Mouse (Mus musculus): ENCODE measurements at regions not wholly inside any gene's neighbourhood (a gene's known extent, or its start where the extent isn't known, plus 50 kb on each side); places are given as distances from the start of the nearest gene placed in this dataset.

GRCm38 (mm10) chr9:85452196-85452857 is 125.2 kb upstream of the Tent5a start:
- ATAC-seq (ENCODE audit: low TSS enrichment) = no peak

DNA sequence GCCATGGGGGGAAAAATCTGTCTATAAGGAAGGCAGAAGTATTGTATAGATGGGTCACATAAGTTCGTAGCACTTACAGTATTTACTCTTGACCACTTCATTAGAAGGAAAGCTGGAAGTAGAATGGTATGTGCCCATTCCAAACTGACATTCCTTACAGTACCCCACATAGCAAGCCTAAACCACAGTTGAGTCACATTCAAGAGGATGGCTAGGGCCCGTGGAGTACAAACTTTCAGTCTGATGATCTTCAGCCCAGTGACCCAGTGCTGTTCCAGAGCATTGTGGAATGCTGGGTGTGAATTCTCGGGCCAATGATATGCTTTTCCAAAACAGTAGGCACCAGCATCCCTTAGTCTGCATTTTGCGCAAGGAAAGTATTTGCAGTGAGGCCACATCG is 124.2 kb upstream of the Tent5a start:
- ATAC-seq (ENCODE audit: low TSS enrichment) = no peak

- no peak for ATAC-seq (ENCODE audit: low TSS enrichment)
Measured at GRCm38 (mm10) chr9:85450877-85451276, 123.7 kb upstream of the Tent5a start.

GRCm38 (mm10) chr9:85449493-85449892 is 122.3 kb upstream of the Tent5a start:
- no peak for ATAC-seq (ENCODE audit: low TSS enrichment)

GRCm38 (mm10) chr9:85442761-85443505 is 115.8 kb upstream of the Tent5a start:
- ATAC-seq (ENCODE audit: low TSS enrichment) = no peak

DNA sequence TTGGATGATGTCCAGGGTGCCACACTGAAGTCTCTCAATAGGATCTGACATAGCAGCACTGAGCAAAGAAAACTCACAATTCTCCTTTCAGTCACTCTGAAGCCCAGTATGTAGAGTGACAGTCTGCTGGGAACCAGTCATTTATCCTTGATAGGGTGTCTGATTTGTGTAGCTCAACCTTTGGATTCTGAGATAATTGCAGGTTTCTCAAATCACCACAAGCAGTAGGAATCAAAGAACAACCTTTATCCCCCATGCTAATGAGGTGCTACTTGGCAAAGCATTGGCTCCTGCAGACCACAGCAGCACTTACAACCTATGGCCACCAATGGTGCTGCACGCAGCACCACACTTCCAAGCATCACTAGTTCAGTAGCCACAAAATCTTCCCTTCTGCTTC is 112.5 kb upstream of the Tent5a start:
- ATAC-seq (ENCODE audit: low TSS enrichment) = no peak

- ATAC-seq (ENCODE audit: low TSS enrichment) = no peak
Measured at GRCm38 (mm10) chr9:85432220-85432619, 105.1 kb upstream of the Tent5a start.

DNA sequence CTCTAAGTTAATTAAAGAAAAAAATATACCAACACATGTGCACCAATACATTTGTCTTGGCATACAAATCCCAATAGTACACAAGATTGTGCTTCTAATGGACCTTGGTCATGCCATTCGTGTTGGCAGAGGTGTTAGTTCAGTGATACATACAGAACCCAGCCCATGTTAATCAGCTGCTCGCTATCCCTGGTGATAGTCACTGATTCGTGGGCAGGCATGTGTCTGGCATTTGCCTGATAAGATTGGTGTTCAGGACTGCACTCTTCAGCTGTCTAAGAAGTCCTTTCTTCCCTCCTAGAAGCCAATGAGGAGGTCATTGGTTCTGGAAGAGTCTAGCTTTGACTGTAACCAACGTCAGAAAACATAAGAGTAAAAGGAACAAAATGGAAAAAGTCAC is 99.7 kb upstream of the Tent5a start:
- ATAC-seq (ENCODE audit: low TSS enrichment) = no peak

DNA sequence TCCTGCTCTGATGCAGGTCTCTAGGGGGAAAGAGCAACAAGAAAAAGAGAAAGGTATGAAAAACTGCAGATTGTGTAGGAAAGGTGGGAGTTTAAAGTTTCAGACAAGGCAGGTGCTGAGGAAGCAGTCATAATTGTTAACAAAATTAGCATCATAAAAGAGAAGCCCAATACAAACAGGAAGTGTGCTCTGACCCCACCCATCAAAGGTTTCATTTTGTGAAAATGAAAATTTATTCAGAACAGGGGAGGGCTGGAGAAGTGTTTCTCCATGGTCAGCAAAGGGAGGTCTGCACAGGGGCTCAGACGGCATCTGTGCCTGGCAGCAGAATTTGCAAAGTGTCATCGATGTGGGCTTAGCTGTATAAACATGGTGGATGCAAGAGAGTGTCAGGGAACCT is 96.8 kb upstream of the Tent5a start:
- ATAC-seq (ENCODE audit: low TSS enrichment) = no peak

- no peak for ATAC-seq (ENCODE audit: low TSS enrichment)
Measured at GRCm38 (mm10) chr9:85414391-85414790, 87.2 kb upstream of the Tent5a start.

GRCm38 (mm10) chr9:85413813-85414212 is 86.7 kb upstream of the Tent5a start:
- ATAC-seq (ENCODE audit: low TSS enrichment) = no peak

DNA sequence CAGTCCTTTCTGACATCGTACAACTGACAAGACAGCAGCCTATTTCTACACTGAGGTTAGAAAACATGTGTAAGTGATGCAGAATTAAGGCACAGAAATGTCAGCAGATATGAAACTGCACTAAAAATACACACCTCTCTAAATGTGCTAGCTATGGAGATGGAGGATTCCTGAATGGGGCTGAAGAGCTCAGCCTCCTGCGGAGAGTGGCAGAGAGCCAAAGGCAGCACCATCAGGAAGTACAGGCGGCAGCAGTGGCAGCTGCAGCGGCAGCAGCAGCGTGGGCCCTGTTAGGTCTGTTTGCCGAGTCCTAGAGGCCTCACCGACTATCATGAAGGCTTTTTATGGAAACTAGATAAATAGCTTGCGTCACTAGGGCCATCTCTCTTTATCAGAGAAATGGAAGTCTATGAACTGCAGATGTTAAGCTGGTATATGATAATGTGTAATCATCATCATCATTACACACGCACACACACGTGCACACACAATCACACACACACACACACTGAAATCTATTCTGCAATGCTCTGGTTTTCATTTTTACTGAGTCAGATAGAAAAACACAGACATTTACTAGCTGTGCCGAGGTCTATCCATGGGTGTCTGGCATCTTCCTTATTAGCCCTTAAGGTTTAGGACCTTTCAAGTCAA is 83.6 kb upstream of the Tent5a start:
- ATAC-seq (ENCODE audit: low TSS enrichment) = peak; percentile 96

GRCm38 (mm10) chr9:85409974-85410506 is 82.9 kb upstream of the Tent5a start:
- ATAC-seq (ENCODE audit: low TSS enrichment) = no peak

- ATAC-seq (ENCODE audit: low TSS enrichment) = no peak
Measured at GRCm38 (mm10) chr9:85408461-85408860, 81.3 kb upstream of the Tent5a start.

DNA sequence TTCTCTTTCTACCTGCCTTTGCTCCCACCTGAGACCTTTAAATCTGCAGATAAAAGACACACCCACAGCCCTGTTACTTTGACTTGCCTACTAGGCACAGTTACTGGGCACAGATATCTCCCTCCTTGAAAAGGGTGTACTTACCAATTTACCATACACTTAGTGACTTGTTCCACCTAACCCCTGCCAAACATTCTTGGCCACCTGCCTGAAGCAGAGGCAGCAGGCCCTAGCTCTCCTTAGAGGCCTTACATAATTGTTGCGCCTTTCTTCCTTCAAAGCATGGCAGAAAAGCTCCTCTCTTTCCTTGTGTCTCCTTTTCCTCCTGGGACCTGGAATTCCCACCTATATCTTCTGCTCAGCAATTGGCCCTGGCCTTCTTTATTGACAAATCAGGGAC is 80.4 kb upstream of the Tent5a start:
- no peak for ATAC-seq (ENCODE audit: low TSS enrichment)

DNA sequence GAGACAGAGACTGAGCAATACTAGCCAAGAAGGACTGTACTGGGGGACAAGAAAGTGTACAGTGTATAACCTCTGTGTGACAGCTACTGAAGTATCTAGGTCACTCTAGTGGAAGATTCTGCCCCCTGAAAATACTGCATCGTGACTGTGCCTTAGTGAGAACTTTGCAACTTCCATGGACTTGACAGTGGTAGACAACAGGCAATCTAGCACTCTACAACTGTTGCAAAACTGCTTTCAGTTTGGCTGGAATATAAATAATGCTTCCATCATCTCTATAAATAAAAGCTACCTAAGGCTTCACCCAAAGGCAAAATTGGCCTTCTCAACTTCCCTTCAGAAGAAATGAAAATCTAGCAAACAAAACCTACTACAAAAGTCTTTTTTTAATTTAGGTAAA is 74.6 kb upstream of the Tent5a start:
- no peak for ATAC-seq (ENCODE audit: low TSS enrichment)

- ATAC-seq (ENCODE audit: low TSS enrichment) = no peak
Measured at GRCm38 (mm10) chr9:85400600-85401313, 73.6 kb upstream of the Tent5a start.

- no peak for ATAC-seq (ENCODE audit: low TSS enrichment)
Measured at GRCm38 (mm10) chr9:85394975-85395374, 67.8 kb upstream of the Tent5a start.

GRCm38 (mm10) chr9:85391283-85391682 is 64.1 kb upstream of the Tent5a start:
- ATAC-seq (ENCODE audit: low TSS enrichment) = no peak

GRCm38 (mm10) chr9:85388775-85389393 is 61.7 kb upstream of the Tent5a start:
- no peak for ATAC-seq (ENCODE audit: low TSS enrichment)

DNA sequence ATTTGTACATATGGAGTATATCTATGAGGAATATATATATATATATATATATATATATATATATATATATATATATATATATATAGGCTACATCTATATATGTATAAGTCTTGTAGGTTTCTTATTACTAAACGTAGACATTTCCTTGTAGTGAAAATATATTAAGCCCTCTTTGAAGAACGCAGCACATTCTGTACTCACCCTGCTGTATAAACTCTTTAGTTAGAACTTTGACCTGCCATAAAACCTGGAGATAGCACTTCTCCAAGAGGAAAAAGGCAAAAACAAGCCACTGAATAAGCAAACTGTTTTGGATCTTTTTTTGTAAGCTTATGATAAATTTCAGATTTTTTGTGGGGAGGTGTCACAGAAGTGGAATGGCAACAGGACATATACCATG is 55.3 kb upstream of the Tent5a start:
- no peak for ATAC-seq (ENCODE audit: low TSS enrichment)

DNA sequence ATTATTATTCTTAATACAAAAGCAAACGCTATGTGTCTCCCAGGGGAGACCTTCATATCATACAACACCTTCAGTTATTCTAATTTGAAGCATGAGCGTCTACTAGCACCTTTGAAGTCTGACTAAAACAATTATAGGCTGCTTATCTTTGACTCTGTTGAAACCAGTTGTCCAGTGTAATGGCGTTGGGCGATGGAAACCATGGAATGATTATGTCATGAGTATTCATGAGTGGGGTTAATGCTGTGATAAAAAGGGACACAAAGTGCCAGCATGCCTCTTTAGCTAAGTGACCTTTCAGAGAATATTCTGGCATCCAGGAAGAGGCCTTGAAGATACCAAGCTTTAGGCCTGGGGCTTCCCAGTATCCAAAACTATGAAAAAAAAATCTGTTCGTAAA is 53.6 kb upstream of the Tent5a start:
- ATAC-seq (ENCODE audit: low TSS enrichment) = no peak
